Mouse (Mus musculus) layer of hippocampus, postnatal 36 days (tissue): Measurements from ENCODE around the gene Tfpi2. TPM values are rescaled to one million over a fixed set of nuclear protein-coding genes. Genes with fewer than 3 reads are reported as not detected.

Experiments
- DNase-seq, 2 experiments: peaks; one replicate each; pipeline ENCODE4 v3.0.0; 2022
- total RNA-seq, 2 experiments: library from RNA; stranded (reverse); gene quantifications; 2 replicates each; pipeline ENCODE4 v1.2.3; 2021

Gene Tfpi2
- total RNA-seq = not detected

DNA sequence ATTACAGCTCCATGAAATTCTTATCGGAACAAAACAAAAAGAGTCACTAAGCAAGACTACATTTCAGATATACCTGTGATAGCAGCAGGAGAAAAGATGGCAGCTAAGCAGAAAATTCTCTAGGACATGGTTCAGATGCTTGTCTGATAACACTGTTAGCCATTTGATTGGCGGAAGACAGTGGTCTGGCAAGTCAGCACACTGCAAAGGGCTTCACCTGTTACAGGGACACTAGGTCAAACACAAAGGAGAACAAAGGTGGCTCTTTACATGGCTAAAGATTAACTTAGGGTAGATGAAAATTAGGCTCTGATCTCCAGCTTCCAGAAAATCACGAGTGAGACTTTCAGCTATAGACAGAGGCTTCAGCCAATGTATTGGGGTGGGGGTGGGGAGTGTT, at the start of gene Tfpi2:
Tfpi2 (minus strand) TSS at position 170 of the 400 bp plus-strand sequence.
- no peak for DNase-seq

DNA sequence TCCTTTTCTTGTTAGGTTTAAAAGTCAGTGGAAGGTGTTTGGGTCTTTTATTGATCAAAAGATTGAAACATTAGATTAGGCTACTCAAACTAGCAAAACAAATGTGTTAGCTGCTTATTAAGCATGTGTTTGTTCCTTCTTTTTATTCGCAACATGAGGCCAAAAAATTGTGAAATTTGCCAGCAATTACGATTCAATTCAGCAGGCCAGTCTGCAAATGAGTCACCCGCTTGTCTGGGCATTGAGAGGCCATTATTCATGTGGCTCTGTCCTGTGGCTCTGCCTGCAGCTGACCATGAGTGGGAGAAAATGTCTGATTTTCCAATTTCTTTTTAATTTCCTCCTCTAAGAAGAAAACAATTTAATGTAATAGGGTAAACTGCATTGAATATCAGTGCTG, 42.2 kb upstream of the Tfpi2 start:
- DNase-seq = no peak

DNA sequence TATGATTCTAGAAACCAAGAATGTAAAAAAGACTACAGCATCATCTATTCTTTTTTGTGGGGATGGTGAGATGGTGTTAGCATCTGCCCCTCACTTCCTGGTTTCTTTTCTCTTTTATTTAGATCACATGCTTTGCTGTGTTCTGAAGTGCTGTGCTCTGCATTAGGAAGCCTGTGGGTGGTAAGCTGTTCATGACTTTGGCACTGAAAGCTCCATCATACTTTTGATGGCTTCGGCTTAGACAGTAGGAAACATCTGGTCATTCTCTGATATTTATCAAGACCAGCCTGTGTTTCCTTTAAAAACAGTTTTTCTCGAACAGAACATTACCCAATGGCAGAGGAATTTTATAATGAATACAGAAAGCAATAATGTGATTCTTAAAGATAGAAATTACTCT, 37.6 kb upstream of the Tfpi2 start:
- no peak for DNase-seq

DNA sequence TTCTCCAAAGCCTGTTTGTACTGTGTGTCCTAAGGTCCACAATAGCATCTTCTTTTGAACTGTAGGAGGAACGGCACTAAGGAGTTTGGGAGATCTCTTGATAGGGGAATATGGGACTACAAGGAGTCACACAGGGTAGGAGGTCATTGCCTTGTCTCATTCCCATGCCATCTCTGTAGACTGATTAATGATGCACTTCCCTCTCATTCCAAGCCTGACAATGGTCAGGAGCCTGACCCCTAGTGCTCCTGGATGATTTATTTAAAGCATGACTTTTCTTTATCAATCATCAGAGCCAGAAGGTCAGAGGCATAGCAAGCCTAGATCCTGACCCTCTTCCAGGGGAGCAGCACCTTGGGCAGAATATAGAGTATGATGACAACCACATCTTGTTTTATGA, 33.9 kb upstream of the Tfpi2 start:
- no peak for DNase-seq

DNA sequence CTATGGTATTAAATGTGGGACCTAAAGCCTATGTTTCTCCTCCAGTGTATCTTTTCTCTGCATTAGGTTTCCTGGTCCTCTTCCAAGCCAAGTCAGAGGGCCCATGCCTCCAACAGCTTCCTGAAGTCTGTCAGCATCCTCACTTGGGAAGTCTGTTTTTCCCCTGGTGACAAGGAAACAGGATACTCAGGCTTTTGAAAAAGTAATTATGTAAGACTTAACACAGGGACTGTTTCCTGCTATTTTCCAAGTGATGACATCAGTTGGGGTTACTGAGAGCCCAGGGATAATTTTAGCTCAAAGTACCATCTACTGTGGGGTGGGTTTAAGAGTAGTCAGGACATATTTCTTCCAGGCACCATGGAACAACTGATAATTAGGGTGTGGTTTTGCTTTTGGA, 20.8 kb upstream of the Tfpi2 start:
- no peak for DNase-seq

DNA sequence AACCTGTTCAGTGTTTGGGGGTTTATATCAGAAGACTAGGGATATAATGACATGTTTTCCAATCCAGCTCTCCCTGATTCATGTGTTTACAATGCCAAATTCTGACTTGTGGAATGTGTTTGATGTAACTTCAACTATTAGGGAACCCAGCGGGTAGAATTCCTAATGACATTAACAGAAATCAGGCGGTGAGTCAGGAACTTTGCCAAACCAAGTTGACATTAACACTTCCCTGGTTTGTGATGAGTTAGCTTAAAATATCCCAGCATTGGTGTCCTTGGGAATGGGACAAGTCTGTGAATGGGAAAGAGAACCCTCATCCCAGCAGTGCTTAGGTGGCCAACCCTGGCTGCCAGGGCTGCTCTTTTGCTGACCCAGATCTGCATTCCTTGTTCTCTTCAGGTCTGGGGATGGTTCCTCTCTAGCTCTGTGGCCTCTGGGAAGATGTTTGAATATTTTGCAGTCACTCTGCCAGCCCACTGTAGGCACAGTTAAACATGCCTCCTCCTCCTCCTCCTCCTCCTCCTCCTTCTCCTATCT, 19.9 kb upstream of the Tfpi2 start:
- DNase-seq = no peak

DNA sequence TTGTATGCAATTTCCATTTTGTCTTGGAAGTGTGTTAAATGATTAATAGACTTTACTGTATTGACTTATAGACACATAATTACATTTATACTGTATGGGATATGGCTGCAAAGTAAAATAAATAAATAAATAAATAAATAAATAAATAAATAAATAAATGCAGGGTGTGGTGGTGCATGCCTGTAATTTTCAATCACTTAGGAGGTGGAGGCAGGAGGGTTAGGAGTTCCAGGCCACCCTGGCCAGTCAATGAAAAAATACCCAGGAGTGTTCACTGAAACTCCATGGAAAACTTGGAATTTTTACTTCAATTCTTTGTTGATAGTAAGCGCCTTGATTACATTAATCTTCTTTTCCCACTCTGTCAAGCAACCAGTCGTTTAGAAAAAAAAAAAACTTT, 16.1 kb upstream of the Tfpi2 start:
- no peak for DNase-seq

DNA sequence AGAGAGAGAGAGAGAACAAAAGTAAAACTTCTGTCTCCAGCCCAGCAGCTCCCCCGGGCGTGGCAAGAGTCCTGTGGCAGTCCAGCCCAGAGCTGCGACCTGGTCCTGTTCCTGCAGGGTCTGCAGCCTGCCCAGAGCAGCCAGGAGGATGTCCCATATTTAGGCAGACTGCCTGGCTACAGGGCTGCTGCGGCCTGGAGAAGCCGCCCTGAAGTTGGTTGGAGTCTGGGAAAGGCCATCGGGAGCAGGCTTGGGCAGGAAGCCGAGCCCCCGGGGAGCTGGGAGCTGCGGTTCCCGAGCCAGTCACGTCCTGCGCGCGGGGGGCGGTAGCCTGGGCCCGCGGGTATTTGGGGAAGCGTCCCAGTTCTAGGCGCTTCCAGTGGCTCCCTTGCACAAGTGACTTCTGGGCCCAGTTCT, 15.2 kb upstream of the Tfpi2 start, which contains the start of gene Gng11:
Gng11 (plus strand) TSS at position 15 of the 417 bp plus-strand sequence.
- peak; percentile 6 to 13 for DNase-seq

DNA sequence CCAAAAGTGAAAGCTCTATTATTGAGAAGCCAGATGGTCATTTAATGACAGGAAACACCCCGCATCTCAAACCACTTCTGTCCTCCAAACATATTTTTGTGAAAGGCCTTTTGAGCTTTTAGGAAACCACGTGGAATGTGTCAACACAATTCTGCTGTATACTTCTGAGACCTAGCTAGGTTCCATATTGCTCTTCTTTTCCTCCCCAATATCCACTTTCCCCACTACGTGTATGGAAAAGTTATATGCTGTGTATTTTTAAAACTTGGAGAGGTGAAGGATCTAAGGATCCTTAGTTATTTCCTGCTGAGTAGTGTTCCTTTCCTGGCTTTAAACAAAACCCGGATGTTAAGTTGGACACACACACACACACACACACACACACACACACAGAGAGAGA, 14.7 kb upstream of the Tfpi2 start:
- no peak for DNase-seq

DNA sequence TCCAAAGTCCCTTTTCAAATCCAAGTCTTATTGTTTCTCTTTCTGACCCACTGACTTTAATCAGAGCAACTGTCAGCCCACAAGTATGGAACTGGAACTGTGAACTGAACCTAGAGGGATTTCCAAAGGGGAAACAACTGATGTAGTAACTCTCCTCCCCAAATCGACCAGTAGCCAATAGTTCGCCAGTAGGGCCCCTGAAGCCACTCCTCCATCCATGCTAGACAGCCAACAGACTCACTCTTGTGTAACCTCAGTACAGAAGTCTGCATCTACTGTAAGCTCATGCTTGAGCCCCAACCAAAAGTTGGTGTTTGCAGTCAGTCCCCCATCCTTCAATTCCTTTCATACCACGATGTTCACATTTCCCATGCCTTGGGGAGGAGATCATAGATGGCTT, 12.0 kb upstream of the Tfpi2 start:
- no peak for DNase-seq

DNA sequence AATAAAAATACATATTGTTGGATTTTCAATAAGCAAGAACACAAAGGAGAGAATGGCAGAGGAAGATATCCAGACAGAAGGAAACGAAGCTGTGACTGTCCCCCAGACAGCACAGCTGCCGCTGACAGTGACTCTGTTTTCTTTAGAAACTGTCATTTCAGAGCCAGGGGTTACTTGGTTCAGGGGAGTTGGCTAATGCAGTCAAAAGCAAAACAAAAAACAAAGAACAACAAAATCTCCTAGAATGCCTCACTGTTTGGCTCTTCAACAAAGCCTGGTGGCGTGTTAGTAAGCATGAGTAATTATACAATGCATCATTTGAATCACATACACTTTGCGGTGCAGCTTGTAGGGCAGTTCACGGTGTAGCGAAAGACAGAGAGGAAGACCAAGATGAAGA, 10.6 kb upstream of the Tfpi2 start:
- DNase-seq = no peak

DNA sequence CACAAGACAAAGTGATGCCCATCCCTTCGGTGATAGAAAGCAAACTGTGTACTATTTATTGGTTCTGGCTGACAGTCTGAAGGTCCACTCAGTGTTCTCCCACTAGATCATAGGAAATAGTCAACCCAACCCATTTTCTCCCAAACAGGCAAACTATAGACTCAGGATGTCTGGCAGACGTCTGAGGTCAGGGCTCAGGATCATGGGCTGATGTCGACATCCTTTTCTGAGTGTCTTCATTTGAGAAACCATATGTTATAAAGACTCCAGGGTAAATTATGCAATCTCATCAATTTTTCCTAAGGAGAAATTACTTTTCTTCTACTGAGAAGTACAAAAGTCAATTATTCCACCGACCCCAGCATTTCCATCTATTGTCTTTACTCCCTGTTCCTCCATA, 9.4 kb upstream of the Tfpi2 start:
- no peak for DNase-seq

DNA sequence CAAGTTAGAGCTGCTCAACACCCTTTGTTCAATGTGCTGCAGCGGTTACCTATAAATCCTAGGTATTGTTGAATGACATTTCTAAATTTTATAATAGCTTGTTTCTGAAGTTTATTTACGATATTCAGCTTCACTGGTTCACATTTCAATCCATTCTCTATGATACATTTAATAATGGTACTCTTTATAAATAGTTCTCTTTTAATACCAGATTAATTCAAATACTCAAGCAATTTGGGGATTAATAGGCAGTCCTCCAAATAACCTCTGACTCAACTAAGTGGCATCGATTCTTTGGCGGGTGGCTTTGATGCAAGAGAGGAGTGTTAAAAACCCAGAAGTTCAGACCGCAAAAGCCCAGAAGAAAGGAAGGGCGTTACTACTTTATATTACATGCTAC, 4.8 kb upstream of the Tfpi2 start, which contains the start of gene Gngt1:
Gngt1 (plus strand) TSS at position 301 of the 400 bp plus-strand sequence.
- DNase-seq = no peak

DNA sequence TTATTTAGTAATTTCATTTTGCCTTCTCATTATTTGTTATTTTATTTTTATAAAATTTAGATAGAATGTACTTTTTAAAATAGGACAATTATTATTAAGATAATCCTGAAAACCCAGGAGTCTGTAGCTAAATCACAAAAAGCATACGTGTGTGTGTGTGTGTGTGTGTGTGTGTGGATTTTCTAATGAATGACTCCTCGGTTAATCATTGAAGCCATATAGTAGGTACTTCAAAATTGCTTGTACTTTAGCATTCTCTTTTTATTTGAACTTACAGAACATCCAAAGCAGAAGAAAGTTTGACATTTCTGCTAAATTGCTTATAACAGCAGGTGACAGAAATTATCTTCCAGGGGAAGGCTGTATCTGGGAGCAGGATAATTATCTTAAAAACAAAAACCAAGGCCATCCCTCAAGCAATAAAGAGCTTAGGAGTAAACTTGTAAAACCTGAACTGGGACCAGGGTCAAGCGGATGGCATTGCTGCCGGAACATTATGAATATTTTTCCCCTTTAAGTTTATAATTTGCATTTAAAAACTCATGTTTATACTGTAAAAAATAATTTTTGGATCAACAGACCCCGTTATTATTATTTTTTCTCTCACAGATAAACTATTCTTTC, 5.9 kb downstream of the Tfpi2 start:
- DNase-seq = no peak

DNA sequence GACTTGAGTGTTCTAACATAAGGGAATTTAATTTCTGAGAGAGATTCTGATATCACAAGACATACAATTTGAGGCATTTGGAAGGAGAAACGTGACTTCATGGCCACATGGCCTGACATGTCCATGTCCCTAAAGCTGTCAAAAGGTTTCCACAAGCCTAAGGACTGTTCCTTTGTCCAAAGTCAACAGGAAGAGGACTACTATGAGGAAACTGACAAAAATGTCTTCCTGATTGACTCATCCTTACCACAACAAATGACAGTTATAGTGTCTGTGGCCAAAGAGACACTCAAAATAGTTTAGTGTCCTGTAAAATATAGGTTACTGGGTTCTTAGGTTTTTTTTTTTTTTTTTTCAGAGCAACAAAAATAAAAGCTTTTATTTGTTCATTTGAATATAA, 15.0 kb downstream of the Tfpi2 start:
- DNase-seq = no peak

DNA sequence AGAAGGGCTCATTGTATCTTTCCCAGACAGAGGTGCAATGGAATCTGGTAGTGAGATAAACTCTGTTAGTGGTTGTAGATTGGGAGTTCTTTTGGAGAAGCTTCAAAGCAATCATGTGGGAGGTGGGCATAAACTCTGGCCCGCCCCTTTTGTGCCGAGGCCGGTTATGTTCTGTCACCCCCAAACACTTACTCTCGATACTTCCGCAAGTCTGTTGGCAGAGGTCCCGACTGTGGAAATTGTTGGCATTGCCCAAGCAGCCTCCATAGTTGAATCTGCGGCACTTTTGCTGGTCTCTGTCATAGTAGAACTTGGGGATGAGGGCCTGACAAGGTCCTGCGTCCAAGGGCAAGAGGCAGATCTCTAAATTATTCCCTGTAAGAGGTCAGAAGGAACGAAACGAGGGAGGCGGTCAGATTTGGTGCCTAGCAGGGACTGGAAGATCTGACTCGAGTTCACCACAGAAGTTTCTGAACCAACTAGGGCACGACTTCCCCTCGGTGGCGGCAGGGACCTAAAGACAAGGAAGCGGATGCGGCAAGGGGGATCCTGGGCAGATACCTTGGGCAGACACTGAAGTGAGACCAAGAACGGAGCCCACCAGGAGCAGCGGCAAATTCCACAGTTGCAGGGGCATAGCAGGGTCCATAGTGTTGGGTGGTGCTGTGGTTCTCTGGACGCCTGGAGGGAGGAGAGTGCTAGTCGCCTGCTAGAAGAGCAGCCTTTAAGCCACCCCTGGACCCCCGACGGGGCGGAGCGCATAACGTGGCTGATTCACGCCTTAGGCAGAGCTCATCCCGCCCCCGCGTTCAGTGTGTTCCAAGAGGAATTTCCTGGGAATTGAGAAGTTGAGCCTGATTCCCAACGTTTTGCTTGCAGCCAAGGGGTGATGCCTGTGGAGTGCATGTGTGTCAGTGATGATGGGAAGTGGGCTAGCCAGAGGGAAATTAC, 20.8 kb downstream of the Tfpi2 start:
- DNase-seq = peak; percentile 2 to 13

DNA sequence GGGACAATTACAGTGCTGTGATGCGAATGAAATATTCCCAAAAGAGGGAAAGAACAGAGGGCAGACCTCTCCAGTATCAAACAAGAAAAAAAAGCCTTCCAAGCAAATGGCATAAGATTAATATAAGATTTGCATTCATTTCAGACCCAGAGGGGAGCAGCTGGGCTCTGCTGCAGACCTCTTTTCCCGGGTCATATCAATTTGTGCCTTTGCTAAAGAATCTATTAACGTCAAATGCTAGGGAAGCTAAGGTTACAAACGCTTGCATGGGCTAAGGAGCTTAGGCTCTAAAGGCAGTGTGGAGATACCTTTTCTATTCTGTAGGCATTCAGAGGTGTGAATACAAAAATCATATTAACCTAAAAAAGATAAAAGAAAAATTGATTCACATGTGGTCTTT, 33.8 kb downstream of the Tfpi2 start:
- no peak for DNase-seq

DNA sequence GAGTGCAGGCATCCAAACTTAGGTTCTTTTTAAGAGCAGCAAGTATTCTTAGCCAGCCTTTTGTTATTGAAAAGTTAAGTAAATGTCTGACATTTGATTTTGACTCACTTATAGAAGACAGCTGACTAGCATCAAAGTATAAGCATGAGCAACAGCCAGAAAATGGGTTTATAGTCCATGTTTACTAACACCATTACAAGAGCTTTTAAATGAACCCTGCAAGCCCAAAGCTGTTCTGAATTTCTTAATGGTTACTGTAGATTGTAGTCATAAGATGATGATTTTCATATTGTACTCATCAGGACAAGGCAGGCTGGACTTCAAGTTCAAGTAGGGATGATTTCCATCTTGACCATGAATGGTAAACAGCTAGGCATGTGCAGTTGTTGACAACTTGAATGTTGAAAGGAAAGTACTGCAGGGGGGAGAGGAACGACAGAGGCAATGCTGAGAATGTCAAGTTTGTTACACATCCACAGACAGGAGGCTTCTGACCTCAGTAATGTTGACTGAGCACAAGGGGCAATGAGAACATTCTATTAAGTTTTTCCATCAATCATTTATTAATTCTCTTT, 52.5 kb downstream of the Tfpi2 start:
- DNase-seq = no peak

DNA sequence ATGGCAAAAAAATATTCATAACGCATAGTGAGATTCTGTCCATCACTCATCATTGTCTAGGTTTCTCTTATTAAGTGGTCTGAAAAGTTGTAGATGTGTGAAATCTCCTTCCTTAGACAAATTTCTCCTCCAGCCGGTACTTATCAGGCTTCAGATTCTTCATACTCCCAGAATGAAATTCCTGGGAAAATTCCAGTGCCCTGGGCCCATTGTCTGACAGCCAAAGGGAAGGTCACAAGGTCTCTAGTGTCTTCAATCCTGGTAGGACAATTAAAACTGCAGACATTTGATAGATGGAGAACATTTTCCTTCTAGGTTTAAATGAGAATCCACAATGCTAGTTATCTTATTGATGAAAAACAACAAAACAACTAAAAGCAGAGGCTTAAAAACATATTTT, 53.1 kb downstream of the Tfpi2 start:
- no peak for DNase-seq

DNA sequence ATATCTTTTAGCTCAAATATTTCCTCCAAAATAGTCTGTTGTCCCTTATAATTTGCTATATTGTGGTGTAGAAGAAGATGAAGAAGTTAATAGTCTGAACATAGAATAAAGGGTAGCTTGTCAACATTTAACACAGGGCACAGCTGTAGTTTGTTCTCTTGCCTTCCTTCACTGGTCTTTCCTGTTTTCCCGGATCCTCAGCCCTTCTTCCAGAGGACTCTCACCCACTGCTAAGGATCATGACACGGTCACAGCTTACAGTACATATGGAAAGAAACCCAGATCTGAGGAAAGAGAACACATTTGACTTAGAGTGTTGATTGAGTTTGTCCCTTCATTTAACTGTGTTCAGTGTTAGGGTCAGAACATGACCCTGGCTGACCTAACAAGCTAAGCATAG, 53.7 kb downstream of the Tfpi2 start:
- DNase-seq = no peak

DNA sequence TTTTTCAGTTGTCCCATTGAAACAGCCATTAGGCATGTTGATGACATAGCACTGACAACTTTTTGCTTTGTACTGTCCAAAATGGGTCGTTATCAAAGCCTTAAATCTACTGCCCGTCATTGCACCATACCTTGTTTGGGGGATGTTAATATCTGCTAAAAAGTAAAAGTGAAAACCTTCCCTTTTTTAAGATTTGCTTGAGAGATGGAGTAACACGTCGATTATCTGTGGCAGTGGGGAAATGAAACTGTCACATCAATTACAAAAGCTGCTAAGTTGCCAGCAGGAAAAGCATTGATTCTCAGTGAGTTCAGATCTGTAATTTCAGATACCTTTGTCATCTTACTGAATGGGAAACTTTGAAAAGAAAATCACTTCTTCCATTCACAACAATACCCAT, 62.6 kb downstream of the Tfpi2 start:
- no peak for DNase-seq

DNA sequence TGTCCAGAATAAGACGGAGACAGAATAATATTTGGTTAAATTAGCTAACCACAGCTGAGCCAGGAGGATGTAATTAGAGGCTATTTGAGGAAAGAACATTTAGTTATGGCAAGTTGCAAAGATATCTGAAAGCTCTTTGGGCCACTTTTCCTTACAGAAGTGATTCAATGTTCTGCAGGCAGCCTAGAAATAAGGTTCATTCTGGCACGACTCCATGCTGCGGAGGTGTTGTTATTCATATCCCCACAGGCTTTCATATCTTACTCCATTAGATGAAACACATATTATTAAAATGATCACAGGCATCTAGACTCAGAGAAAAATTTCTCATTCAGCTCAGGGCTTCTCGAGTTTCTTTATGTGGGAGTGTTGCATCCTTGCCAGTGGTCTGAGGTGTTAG, 65.8 kb downstream of the Tfpi2 start:
- peak; percentile 10 for DNase-seq

DNA sequence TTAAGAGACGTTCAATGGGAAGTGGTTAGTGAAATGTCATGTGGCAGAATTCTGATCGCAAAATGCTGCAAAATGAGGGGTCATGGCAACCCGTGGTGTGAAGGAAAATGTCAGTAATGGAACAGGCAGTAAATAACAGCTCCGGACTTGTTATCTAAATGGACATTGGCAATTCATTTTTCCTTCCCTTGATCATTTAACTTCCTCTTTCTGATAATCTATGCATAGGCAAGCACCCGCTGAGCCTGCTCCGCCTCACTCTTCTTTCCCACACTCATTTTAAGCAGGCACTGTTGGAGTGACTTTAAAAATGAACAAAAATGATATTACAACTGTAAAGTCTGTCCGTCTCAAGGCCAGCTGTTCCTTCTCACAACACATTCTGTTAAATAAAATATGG, 72.7 kb downstream of the Tfpi2 start:
- DNase-seq = no peak
